Mouse (Mus musculus) adrenal gland, postnatal 10 days (tissue): ENCODE measurements around the gene Kdelr3. TPM values are rescaled to one million over a fixed set of nuclear protein-coding genes. Genes with fewer than 3 reads are reported as not detected.

Source experiments
- DNase-seq: peaks from one replicate; pipeline ENCODE4 v3.0.0; 2021; ENCODE audit warnings: mixed read lengths
- microRNA-seq: library from miRNA; unstranded; fragments of <30 nt; microRNA quantifications from one replicate; pipeline ENCODE4 v1.2.0, GENCODE M21; 2021
- total RNA-seq, 2 experiments: library from RNA; stranded (reverse); gene quantifications; 2 replicates each; pipeline ENCODE4 v1.2.3; 2021

The Kdelr3 gene
- total RNA-seq, 2 experiments from 2014 or later = 11.4 to 13.2 TPM

- DNase-seq = no peak
Measured at GRCm38 (mm10) chr15:79575543-79576222, 59.5 kb downstream of the Kdelr3 start.

GRCm38 (mm10) chr15:79576947-79577346 is 60.7 kb downstream of the Kdelr3 start:
- DNase-seq = no peak

Small RNA genes within 50 kb of the gene (microRNA-seq; reads per million reads assigned to microRNA genes)
- gene Gm44302 = not detected

Other genes with a start within 250 kb of the Kdelr3 start
- under 1 TPM; 0.85 to 0.99 TPM for gene Baiap2l2, start 230.9 kb upstream of the Kdelr3 start, total RNA-seq
- 10 to 100 TPM; 27.0 to 27.5 TPM for gene Pla2g6, start 188.0 kb upstream of the Kdelr3 start, total RNA-seq
- 10 to 100 TPM in 1 of 2 experiments, 1 to 10 TPM in 1; 3.6 to 10.8 TPM for gene Maff, start 169.8 kb upstream of the Kdelr3 start, total RNA-seq
- gene Tmem184b, start 112.8 kb upstream of the Kdelr3 start, total RNA-seq = 10 to 100 TPM; 51.4 to 56.6 TPM
- 10 to 100 TPM; 65.7 to 77.7 TPM for gene Csnk1e, start 60.8 kb upstream of the Kdelr3 start, total RNA-seq
- gene Kcnj4, start 11.2 kb upstream of the Kdelr3 start, total RNA-seq = under 1 TPM in 1 of 2 experiments, not detected in 1; 0.24 TPM
- gene Ddx17, start 30.3 kb downstream of the Kdelr3 start, total RNA-seq = 100 to 1,000 TPM; 223 to 364 TPM
- 1 to 10 TPM; 1.4 to 1.8 TPM for gene Dmc1, start 88.7 kb downstream of the Kdelr3 start, total RNA-seq
- gene Fam227a, start 142.5 kb downstream of the Kdelr3 start, total RNA-seq = 1 to 10 TPM; 2.8 to 3.1 TPM
- 10 to 100 TPM; 22.7 to 26.0 TPM for gene Cby1, start 142.8 kb downstream of the Kdelr3 start, total RNA-seq
- gene Tomm22, start 154.4 kb downstream of the Kdelr3 start, total RNA-seq = 100 to 1,000 TPM; 143 to 156 TPM
- 10 to 100 TPM; 45.1 to 50.7 TPM for gene Josd1, start 171.5 kb downstream of the Kdelr3 start, total RNA-seq
- gene Gtpbp1, start 174.4 kb downstream of the Kdelr3 start, total RNA-seq = 10 to 100 TPM; 26.7 to 30.0 TPM
- 10 to 100 TPM; 68.2 to 83.6 TPM for gene Sun2, start 226.1 kb downstream of the Kdelr3 start, total RNA-seq